Mouse (Mus musculus): ENCODE measurements at regions not wholly inside any gene's neighbourhood (a gene's known extent, or its start where the extent isn't known, plus 50 kb on each side); places are given as distances from the start of the nearest gene placed in this dataset.
A peak's percentile ranks its signal among the peaks of the same experiment; 100 is the strongest.

- DNase-seq (ENCODE audit: low spot score in 2 of 2), result no peak
These were observed 91.2 kb downstream of the Srek1 start for GRCm38 (mm10) chr13:103683169-103683568.

GRCm38 (mm10) chr13:103680740-103681139 lies 93.7 kb downstream of the Srek1 start:
- DNase-seq (ENCODE audit: low spot score in 2 of 2), result no peak

- no peak for DNase-seq (ENCODE audit: low spot score in 2 of 2)
These were observed 94.4 kb downstream of the Srek1 start for GRCm38 (mm10) chr13:103680052-103680451.

- DNase-seq (ENCODE audit: low spot score in 2 of 2), result no peak
These were observed 97.6 kb downstream of the Srek1 start for GRCm38 (mm10) chr13:103676831-103677230.

- no peak for DNase-seq (ENCODE audit: low spot score in 2 of 2)
These were observed 98.2 kb downstream of the Srek1 start for GRCm38 (mm10) chr13:103676221-103676620.

GRCm38 (mm10) chr13:103670611-103671010 lies 103.8 kb downstream of the Srek1 start:
- DNase-seq (ENCODE audit: low spot score in 2 of 2), result no peak

- no peak for DNase-seq (ENCODE audit: low spot score in 2 of 2)
These were observed 104.6 kb downstream of the Srek1 start for GRCm38 (mm10) chr13:103669856-103670255.

GRCm38 (mm10) chr13:103667749-103668148 lies 106.7 kb downstream of the Srek1 start:
- no peak for DNase-seq (ENCODE audit: low spot score in 2 of 2)

GRCm38 (mm10) chr13:103660248-103660996 lies 114.0 kb downstream of the Srek1 start:
- DNase-seq (ENCODE audit: low spot score in 2 of 2), result no peak

- no peak for DNase-seq (ENCODE audit: low spot score in 2 of 2)
These were observed 118.4 kb downstream of the Srek1 start for GRCm38 (mm10) chr13:103655966-103656365.

- no peak for DNase-seq (ENCODE audit: low spot score in 2 of 2)
These were observed 121.2 kb downstream of the Srek1 start for GRCm38 (mm10) chr13:103653216-103653615.

- no peak for DNase-seq (ENCODE audit: low spot score in 2 of 2)
These were observed 125.0 kb downstream of the Srek1 start for GRCm38 (mm10) chr13:103649383-103649782.

- DNase-seq (ENCODE audit: low spot score in 2 of 2), result no peak
These were observed 126.4 kb downstream of the Srek1 start for GRCm38 (mm10) chr13:103648016-103648415.

GRCm38 (mm10) chr13:103646035-103646434 lies 128.4 kb downstream of the Srek1 start:
- DNase-seq (ENCODE audit: low spot score in 2 of 2), result no peak

GRCm38 (mm10) chr13:103643993-103644722 lies 130.2 kb downstream of the Srek1 start:
- peak in 1 of 2 experiments; percentile 36 for DNase-seq (ENCODE audit: low spot score in 2 of 2)

GRCm38 (mm10) chr13:103643486-103643885 lies 130.9 kb downstream of the Srek1 start:
- DNase-seq (ENCODE audit: low spot score in 2 of 2), result no peak

- no peak for DNase-seq (ENCODE audit: low spot score in 2 of 2)
These were observed 131.6 kb downstream of the Srek1 start for GRCm38 (mm10) chr13:103642542-103643375.

GRCm38 (mm10) chr13:103638038-103638437 lies 136.4 kb downstream of the Srek1 start:
- DNase-seq (ENCODE audit: low spot score in 2 of 2), result no peak

GRCm38 (mm10) chr13:103637414-103637813 lies 137.0 kb downstream of the Srek1 start:
- DNase-seq (ENCODE audit: low spot score in 2 of 2), result no peak

GRCm38 (mm10) chr13:103636595-103636994 lies 137.8 kb downstream of the Srek1 start:
- DNase-seq (ENCODE audit: low spot score in 2 of 2), result no peak

GRCm38 (mm10) chr13:103623810-103624209 lies 150.6 kb downstream of the Srek1 start:
- DNase-seq (ENCODE audit: low spot score in 2 of 2), result no peak

GRCm38 (mm10) chr13:103623319-103623718 lies 151.1 kb downstream of the Srek1 start:
- no peak for DNase-seq (ENCODE audit: low spot score in 2 of 2)
